Mouse (Mus musculus): Measurements from ENCODE around the gene Atat1.
A peak's percentile ranks its signal among the peaks of the same experiment; 100 is the strongest.

- peak; percentile 51; the same call in 1 of the 2 replicates for TF ChIP-seq MAFK (IDR thresholded peaks at IDR 0.05; ENCODE audit: insufficient read depth, low read depth, low read length)
- TF ChIP-seq CHD2 (IDR thresholded peaks at IDR 0.05; ENCODE audit: low read depth, low read length), result no peak
- no peak for TF ChIP-seq ZC3H11A (IDR thresholded peaks at IDR 0.05; ENCODE audit: borderline replicate concordance, low read depth, low read length)
- TF ChIP-seq HCFC1 (IDR thresholded peaks at IDR 0.05; ENCODE audit: borderline replicate concordance, insufficient read depth, low read length), result no peak
- no peak for TF ChIP-seq ZNF384 (IDR thresholded peaks at IDR 0.05; ENCODE audit: low read depth, low read length)
These were observed 4.3 kb downstream of the Atat1 start for GRCm38 (mm10) chr17:35905587-35905986.

Measured in ES-E14 (cell line).